Mouse (Mus musculus) limb, embryonic 14.5 days (tissue): Measurements from ENCODE around the gene Plekhm2. TPM values are rescaled to one million over a fixed set of nuclear protein-coding genes. Genes with fewer than 3 reads are reported as not detected.

Experiments used
- ATAC-seq: fragments of 200-750 bp; cut with Nextera tagmentation; 2 replicates; pipeline ENCODE4 v1.8.0; 2017; ENCODE audit warnings: low read depth, moderate number of reproducible peaks, moderate TSS enrichment; ENCODE audit not compliant: low FRiP score
- DNase-seq: peaks from one replicate; pipeline ENCODE4 v3.0.0-alpha.2; 2015; ENCODE audit warnings: low spot score
- H3K27ac ChIP-seq: fragments of 300-500 bp; sonication (generic); replicated peaks from 2 replicates; pipeline ENCODE4 v1.5.1; 2014; ENCODE audit warnings: low read depth, mild to moderate bottlenecking, low read length, moderate library complexity, mixed read lengths
- H3K27me3 ChIP-seq: fragments of 300-500 bp; sonication (generic); 2 replicates; pipeline ENCODE4 v1.6.1; 2014; ENCODE audit warnings: low read length, mixed read lengths; ENCODE audit not compliant: control insufficient read depth, insufficient read depth
- H3K36me3 ChIP-seq: fragments of 300-500 bp; sonication (generic); 2 replicates; pipeline ENCODE4 v1.6.1; 2014; ENCODE audit warnings: mild to moderate bottlenecking, low read length, moderate library complexity, mixed read lengths; ENCODE audit not compliant: control insufficient read depth, insufficient read depth
- H3K4me1 ChIP-seq: fragments of 300-500 bp; sonication (generic); 2 replicates; pipeline ENCODE4 v1.6.1; 2014; ENCODE audit warnings: antibody characterized with exemption, low read length, mixed read lengths; ENCODE audit not compliant: control insufficient read depth, insufficient read depth
- H3K4me2 ChIP-seq: fragments of 300-500 bp; sonication (generic); replicated peaks from 2 replicates; pipeline ENCODE4 v1.6.1; 2014; ENCODE audit warnings: low read depth, mild to moderate bottlenecking, low read length, moderate library complexity; ENCODE audit not compliant: severe bottlenecking
- H3K4me3 ChIP-seq: fragments of 300-500 bp; sonication (generic); replicated peaks from 2 replicates; pipeline ENCODE4 v1.5.1; 2014; ENCODE audit warnings: low read length
- H3K9ac ChIP-seq: fragments of 300-500 bp; sonication (generic); 2 replicates; pipeline ENCODE4 v1.6.1; 2014; ENCODE audit warnings: mild to moderate bottlenecking, low read depth, low read length, moderate library complexity; ENCODE audit not compliant: severe bottlenecking
- H3K9me3 ChIP-seq: fragments of 300-500 bp; sonication (generic); 2 replicates; pipeline ENCODE4 v1.6.1; 2016; ENCODE audit warnings: low read length; ENCODE audit not compliant: control insufficient read depth
- POLR2A ChIP-seq: fragments of 200-500 bp; IDR thresholded peaks from 2 replicates; pipeline ENCODE4 v1.8.0; 2012; ENCODE audit warnings: inconsistent platforms, mild to moderate bottlenecking, moderate library complexity, borderline replicate concordance; ENCODE audit not compliant: insufficient read depth, insufficient read length; ENCODE audit errors: extremely low read depth
- WGBS: fragments of 180-500 bp; shearing (Covaris S2); extraction: QIAGEN DNeasy Blood & Tissue Kit; methylation state at CpG from one replicate; pipeline ENCODE4 v1.1.7; 2014; 5-methylcytosine and 5-hydroxymethylcytosine counted together
- polyA plus RNA-seq, 2 experiments: library from polyadenylated mRNA; depleted of rRNA in 1 of 2; stranded (reverse) in 1 of 2; unstranded in 1 of 2; fragments of >200 nt; fragmentation: Nextera tagmentation in 1 of 2; extraction: Ambion mirVana in 1 of 2; gene quantifications; 2 replicates each; pipeline versions ENCODE4 v1.2.1 to v1.2.3; 2012 to 2014

Gene Plekhm2
- polyA plus RNA-seq, 2 experiments, result 4.9 to 51.8 TPM

DNA sequence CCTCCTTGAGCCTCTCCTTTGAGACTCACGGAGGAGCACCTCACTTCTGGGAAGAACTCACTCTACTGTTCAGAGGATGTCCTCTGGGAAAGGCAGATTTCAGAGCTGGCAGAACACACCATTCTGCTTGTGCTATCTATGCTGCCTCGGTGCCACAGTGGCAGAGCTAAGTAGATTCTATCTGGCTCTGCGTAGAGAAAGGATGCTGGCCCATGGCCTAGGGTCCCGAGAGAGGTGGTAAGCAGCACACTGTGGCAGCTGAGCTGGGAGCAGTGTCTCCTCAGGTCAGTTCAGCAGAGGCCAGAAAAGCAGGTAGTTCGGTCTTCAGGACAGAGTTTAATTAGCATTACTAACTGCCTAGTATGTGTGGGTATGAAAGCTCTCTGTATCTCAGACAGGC lies 16.4 kb downstream of the Plekhm2 start:
- H3K27ac ChIP-seq, result no peak overlapping the region
- 0 out of 2 replicates have a peak, but pooled peaks cover 6% of the 10 kb centered on the region for H3K4me1 ChIP-seq
- no peak overlapping the region for H3K4me3 ChIP-seq
- H3K9ac ChIP-seq, result no peak overlapping the region
- no peaks in the 10 kb centered on the region for H3K9me3 ChIP-seq
- ATAC-seq (no peak), DNase-seq (no peak)
- no peaks in the 10 kb centered on the region for H3K27me3 ChIP-seq
- WGBS, result 97% methylated on average over 5 of the region's 5 CpGs
- H3K36me3 ChIP-seq, result peaks cover 15% of the 10 kb centered on the region
- no peak overlapping the region for H3K4me2 ChIP-seq
- TF ChIP-seq POLR2A, result no peak

DNA sequence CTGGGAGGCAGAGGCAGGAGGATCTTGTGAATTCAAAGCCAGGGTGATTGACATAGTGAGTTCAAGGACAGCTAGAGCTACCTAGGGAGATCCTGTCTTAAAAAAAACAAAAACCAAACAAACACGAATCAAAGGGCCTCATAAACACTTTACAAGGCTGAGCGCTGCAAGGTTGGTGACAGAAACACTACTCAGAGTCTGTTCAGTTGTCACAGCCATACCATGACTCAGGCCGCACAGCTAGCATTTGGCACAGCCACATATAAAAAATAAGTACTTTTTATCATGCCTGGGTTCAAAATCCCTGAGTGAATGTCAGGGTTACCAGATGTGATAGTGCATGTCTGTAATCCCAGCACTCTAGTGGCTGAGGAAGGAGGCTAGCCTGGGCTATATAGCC lies 17.5 kb downstream of the Plekhm2 start:
- H3K4me1 ChIP-seq, result 0 out of 2 replicates have a peak, but pooled peaks cover 6% of the 10 kb centered on the region
- no peak overlapping the region for H3K4me3 ChIP-seq
- no peaks in the 10 kb centered on the region for H3K9me3 ChIP-seq
- DNase-seq (no peak), ATAC-seq (no peak)
- H3K27ac ChIP-seq, result no peak overlapping the region
- peaks cover 15% of the 10 kb centered on the region for H3K36me3 ChIP-seq
- TF ChIP-seq POLR2A, result no peak
- H3K9ac ChIP-seq, result no peak overlapping the region
- 68% methylated on average over 3 of the region's 3 CpGs for WGBS
- no peaks in the 10 kb centered on the region for H3K27me3 ChIP-seq
- H3K4me2 ChIP-seq, result no peak overlapping the region

DNA sequence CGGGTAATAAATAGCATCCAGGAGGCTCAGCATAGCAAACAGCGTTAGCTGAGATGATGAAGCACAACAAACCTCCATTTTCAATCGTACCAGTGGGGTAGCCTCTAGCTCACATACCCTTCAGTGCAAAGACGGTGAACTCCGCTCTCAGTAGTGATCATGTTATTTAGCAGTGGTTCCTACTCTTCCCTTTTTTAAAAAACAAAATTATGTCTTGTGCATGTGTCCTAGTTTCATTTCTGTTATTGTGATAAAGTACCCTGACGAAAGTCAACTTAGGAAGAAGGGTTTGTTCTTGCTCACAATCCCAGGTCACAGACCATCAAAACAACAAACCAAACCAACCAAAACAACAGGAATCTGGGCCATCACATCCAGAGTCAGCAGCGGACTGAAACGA lies 18.7 kb downstream of the Plekhm2 start:
- H3K4me1 ChIP-seq, result 0 out of 2 replicates have a peak, but pooled peaks cover 6% of the 10 kb centered on the region
- DNase-seq, result no peak
- no peak overlapping the region for H3K27ac ChIP-seq
- WGBS, result 96% methylated on average over 8 of the region's 8 CpGs
- peaks cover 16% of the 10 kb centered on the region for H3K36me3 ChIP-seq
- H3K4me2 ChIP-seq, result no peak overlapping the region
- no peaks in the 10 kb centered on the region for H3K9me3 ChIP-seq
- H3K27me3 ChIP-seq, result no peaks in the 10 kb centered on the region
- no peak overlapping the region for H3K4me3 ChIP-seq
- H3K9ac ChIP-seq, result no peak overlapping the region
- no peak for ATAC-seq
- no peak for TF ChIP-seq POLR2A

GRCm38 (mm10) chr4:141643118-141643855 lies 21.4 kb downstream of the Plekhm2 start:
- DNase-seq (peak; percentile 76), ATAC-seq (peak; percentile 75; the same call in 1 of the 2 replicates)
- no peak overlapping the region for H3K9ac ChIP-seq
- no peaks in the 10 kb centered on the region for H3K27me3 ChIP-seq
- 58% methylated on average over 7 of the region's 7 CpGs for WGBS
- TF ChIP-seq POLR2A, result no peak
- H3K36me3 ChIP-seq, result peaks cover 40% of the 10 kb centered on the region
- 0 out of 2 replicates have a peak overlapping the region, but pooled peaks have one; percentile 14 for H3K27ac ChIP-seq
- H3K4me2 ChIP-seq, result no peak overlapping the region
- H3K4me1 ChIP-seq, result 0 out of 2 replicates have a peak, but pooled peaks cover 2% of the 10 kb centered on the region
- H3K9me3 ChIP-seq, result no peaks in the 10 kb centered on the region
- H3K4me3 ChIP-seq, result no peak overlapping the region

DNA sequence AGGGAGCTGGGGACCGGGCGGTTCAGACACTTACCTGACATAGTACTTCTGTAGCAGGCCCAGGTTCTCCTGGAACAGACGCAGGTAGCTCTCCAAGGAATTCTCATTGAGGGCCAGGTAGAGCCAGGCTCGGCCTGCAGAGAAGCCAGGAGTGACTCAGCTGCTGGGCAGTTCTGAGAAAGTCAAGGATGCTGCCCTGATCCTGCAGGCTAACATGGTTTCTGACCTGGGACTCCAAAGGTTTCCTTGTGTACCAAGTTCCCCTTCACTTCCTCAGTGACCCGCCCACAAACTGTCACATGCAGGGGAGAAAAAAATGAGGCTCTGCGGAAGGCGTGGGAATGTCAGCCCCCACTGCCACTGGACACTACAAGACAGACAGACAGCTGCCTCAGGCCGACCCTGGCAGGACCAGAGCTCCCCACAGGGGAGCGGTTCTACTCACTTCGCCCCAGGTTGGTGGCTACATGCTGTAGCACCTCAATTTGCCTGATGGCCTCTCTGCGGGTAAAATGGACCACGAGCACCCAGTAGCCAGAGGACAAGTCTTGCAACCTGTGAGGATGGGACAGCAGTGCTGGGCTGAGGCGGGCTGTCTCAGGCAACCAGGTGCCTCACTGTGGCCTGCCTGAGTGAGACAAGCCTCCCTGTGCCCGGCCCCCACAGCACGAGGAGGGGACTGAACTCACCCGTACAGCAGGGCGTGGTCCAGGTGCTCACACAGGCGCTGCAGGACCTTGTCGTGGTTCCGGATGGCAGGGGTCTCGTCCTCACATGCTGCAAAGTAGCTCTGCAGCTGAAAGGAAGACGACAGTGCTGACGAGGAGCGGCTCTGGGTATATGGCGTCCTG lies 22.5 kb downstream of the Plekhm2 start:
- Histone ChIP-seq H3K4me3 (no peak overlapping the region), H3K4me1 (no peaks in the 10 kb centered on the region), H3K9ac (no peak overlapping the region), H3K36me3 (peaks cover 51% of the 10 kb centered on the region), H3K4me2 (no peak overlapping the region), H3K27me3 (no peaks in the 10 kb centered on the region), H3K9me3 (no peaks in the 10 kb centered on the region), H3K27ac (no peak overlapping the region)
- 89% methylated on average over 25 of the region's 25 CpGs for WGBS
- no peak for TF ChIP-seq POLR2A
- DNase-seq, result no peak
- no peak for ATAC-seq
